Mouse (Mus musculus) heart, postnatal 0 days (tissue): ENCODE data around the gene Tcp1.

Source experiments
- CTCF ChIP-seq: IDR thresholded peaks from 2 replicates; pipeline ENCODE4 v1.5.1; 2016; ENCODE audit warnings: antibody characterized with exemption, control low read depth, low read depth
- EP300 ChIP-seq: IDR thresholded peaks from 2 replicates; pipeline ENCODE4 v1.6.1; 2016; ENCODE audit warnings: antibody characterized with exemption, low read depth

DNA sequence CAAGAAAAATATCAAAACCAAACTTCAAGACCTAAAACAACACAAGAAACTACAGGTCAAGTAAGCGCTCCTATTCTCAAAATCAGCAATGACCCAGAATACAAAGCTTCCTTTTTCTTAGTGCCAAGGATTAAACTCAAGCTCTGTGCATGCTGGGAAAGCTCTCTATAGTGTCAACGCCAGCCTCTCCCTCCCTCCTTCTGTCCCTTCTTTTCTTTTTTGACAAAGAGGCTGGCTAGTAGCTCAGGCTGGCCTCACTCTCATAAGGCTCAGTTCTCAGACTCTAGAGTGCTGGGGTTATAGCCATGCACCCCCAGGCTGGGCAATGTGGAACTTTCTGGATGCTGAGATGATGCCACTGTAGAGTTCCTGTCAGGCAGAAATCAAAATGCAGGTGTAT lies 22.6 kb downstream of the Tcp1 start:
- no peak for TF ChIP-seq CTCF
- TF ChIP-seq EP300: no peak
